Mouse (Mus musculus) pancreas, adult 10 weeks (tissue): ENCODE results near the gene Zfp281. TPM values are rescaled to one million over a fixed set of nuclear protein-coding genes. Genes with fewer than 3 reads are reported as not detected.

Source experiments
- polyA plus RNA-seq: library from polyadenylated mRNA; stranded (reverse); fragments of 350-450 nt; fragmentation: Illumina TruSeq; extraction: RNeasy Lipid Tissue Mini Kit (QIAGEN cat#74804); gene quantifications from one replicate; pipeline ENCODE4 v1.2.3, GENCODE M21; 2015; ENCODE audit warnings: low read depth, low replicate concordance; ENCODE audit not compliant: insufficient read depth

Gene Zfp281
- 2.7 TPM for polyA plus RNA-seq

GRCm38 (mm10) chr1:136624146-136625018 is at the start of gene Zfp281:
Gene Zfp281, plus strand, starts transcription at chr1:136624901.

Other genes starting within 250 kb of the Zfp281 start
- 1.1 TPM for gene Ddx59, start 209.6 kb upstream of the Zfp281 start, polyA plus RNA-seq
- gene Kif14, start 158.6 kb upstream of the Zfp281 start, polyA plus RNA-seq = not detected